Mouse (Mus musculus) kidney, adult 11 months (tissue): ENCODE results near the gene Prr5.

Experiments
- DNase-seq: peaks from one replicate; pipeline ENCODE4 v3.0.0; 2022

The Prr5 gene

GRCm38 (mm10) chr15:84658655-84659054, 10.8 kb upstream of the Prr5 start:
- DNase-seq, result no peak

- DNase-seq, result no peak
Measured at GRCm38 (mm10) chr15:84659856-84660255, 9.6 kb upstream of the Prr5 start.

- DNase-seq, result no peak
Measured at GRCm38 (mm10) chr15:84661274-84661673, 8.1 kb upstream of the Prr5 start.

GRCm38 (mm10) chr15:84662952-84663684, 6.3 kb upstream of the Prr5 start:
- DNase-seq, result peak; percentile 53

GRCm38 (mm10) chr15:84663685-84664060, 5.7 kb upstream of the Prr5 start:
- no peak for DNase-seq

GRCm38 (mm10) chr15:84664542-84665460, 4.6 kb upstream of the Prr5 start:
- DNase-seq, result no peak

GRCm38 (mm10) chr15:84665662-84666061, 3.8 kb upstream of the Prr5 start:
- DNase-seq, result no peak

GRCm38 (mm10) chr15:84666065-84666464, 3.4 kb upstream of the Prr5 start:
- no peak for DNase-seq

GRCm38 (mm10) chr15:84667601-84668000, 1.8 kb upstream of the Prr5 start:
- no peak for DNase-seq

- no peak for DNase-seq
Measured at GRCm38 (mm10) chr15:84669771-84670656, 594 bp downstream of the Prr5 start.

GRCm38 (mm10) chr15:84670657-84671055, 1.2 kb downstream of the Prr5 start:
- peak; percentile 36 for DNase-seq

- DNase-seq, result peak; percentile 69
Measured at GRCm38 (mm10) chr15:84671401-84672307, 2.2 kb downstream of the Prr5 start.

GRCm38 (mm10) chr15:84672308-84672615, 2.8 kb downstream of the Prr5 start:
- DNase-seq, result no peak

- peak; percentile 96 for DNase-seq
Measured at GRCm38 (mm10) chr15:84672616-84673015, 3.2 kb downstream of the Prr5 start.

GRCm38 (mm10) chr15:84674329-84675067, 5.1 kb downstream of the Prr5 start:
- no peak for DNase-seq

- DNase-seq, result peak; percentile 75
Measured at GRCm38 (mm10) chr15:84675317-84675716, 5.9 kb downstream of the Prr5 start.

GRCm38 (mm10) chr15:84677943-84678342, 8.5 kb downstream of the Prr5 start:
- DNase-seq, result no peak

- no peak for DNase-seq
Measured at GRCm38 (mm10) chr15:84679090-84679489, 9.7 kb downstream of the Prr5 start.

- no peak for DNase-seq
Measured at GRCm38 (mm10) chr15:84679794-84680193, 10.4 kb downstream of the Prr5 start.

- peak; percentile 84 for DNase-seq
Measured at GRCm38 (mm10) chr15:84680545-84681454, 11.4 kb downstream of the Prr5 start.
